Mouse (Mus musculus) small intestine, adult 2 months (tissue): ENCODE results near the gene Timm10. TPM values are rescaled to one million over a fixed set of nuclear protein-coding genes. Genes with fewer than 3 reads are reported as not detected.

ENCODE experiments used
- H3K27ac ChIP-seq: fragments of 200-500 bp; 2 replicates; pipeline ENCODE4 v1.5.1; 2012; ENCODE audit warnings: low read depth, low read length, control low read depth, inconsistent platforms; ENCODE audit not compliant: insufficient read depth
- H3K27me3 ChIP-seq: fragments of 200-500 bp; 2 replicates; pipeline ENCODE4 v1.6.1; 2012; ENCODE audit warnings: mild to moderate bottlenecking, moderate library complexity, low read length, inconsistent platforms; ENCODE audit not compliant: control insufficient read depth, insufficient read depth
- H3K36me3 ChIP-seq: fragments of 200-500 bp; 2 replicates; pipeline ENCODE4 v1.6.1; 2012; ENCODE audit warnings: mild to moderate bottlenecking, low read length, control low read depth, inconsistent platforms; ENCODE audit not compliant: control insufficient read depth, insufficient read depth
- H3K4me1 ChIP-seq: fragments of 200-500 bp; 2 replicates; pipeline ENCODE4 v1.6.1; 2012; ENCODE audit warnings: low read length, inconsistent platforms, mixed read lengths; ENCODE audit not compliant: control insufficient read depth, insufficient read depth, insufficient read length
- H3K4me3 ChIP-seq: fragments of 200-500 bp; 2 replicates; pipeline ENCODE4 v1.5.1; 2012; ENCODE audit warnings: low read depth, mild to moderate bottlenecking, control low read depth, inconsistent platforms, low read length, moderate library complexity
- CTCF ChIP-seq: fragments of 200-500 bp; IDR thresholded peaks from 2 replicates; pipeline ENCODE4 v1.5.1; 2012; ENCODE audit warnings: low read depth, mild to moderate bottlenecking, control low read depth, inconsistent platforms, low read length, moderate library complexity, mixed read lengths; ENCODE audit not compliant: insufficient replicate concordance, insufficient read length; ENCODE audit errors: extremely low read depth
- POLR2A ChIP-seq: fragments of 200-500 bp; IDR thresholded peaks from 2 replicates; pipeline ENCODE4 v1.6.1; 2012; ENCODE audit warnings: low read depth, mild to moderate bottlenecking, control low read depth, inconsistent platforms, low read length, moderate library complexity
- WGBS: fragments of 180-500 bp; shearing (Covaris S2); methylation state at CpG from one replicate; pipeline ENCODE4 v1.1.7; 2018; 5-methylcytosine and 5-hydroxymethylcytosine counted together
- polyA plus RNA-seq: library from polyadenylated mRNA; depleted of rRNA; stranded (reverse); fragments of >200 nt; gene quantifications from 2 replicates; pipeline ENCODE4 v1.2.3, GENCODE M21; 2012

Gene Timm10
- polyA plus RNA-seq, 1 experiment, result 32.0 TPM

GRCm38 (mm10) chr2:84845226-84845625 lies 18.4 kb downstream of the Timm10 start:
- H3K27ac ChIP-seq, result no peak overlapping the region
- no peak overlapping the region for H3K4me3 ChIP-seq
- WGBS, result 26% methylated on average over 1 of the region's 1 CpGs
- no peaks in the 10 kb centered on the region for H3K36me3 ChIP-seq
- TF ChIP-seq CTCF (no peak), POLR2A (no peak)
- H3K27me3 ChIP-seq, result peaks cover 9% of the 10 kb centered on the region
- H3K4me1 ChIP-seq, result peaks cover 9% of the 10 kb centered on the region; the same call in 1 of the 2 replicates

- Histone ChIP-seq H3K36me3 (no peaks in the 10 kb centered on the region), H3K4me3 (peak overlapping the region; percentile 38), H3K27me3 (no peaks in the 10 kb centered on the region), H3K4me1 (peaks cover 2% of the 10 kb centered on the region; the same call in 1 of the 2 replicates), H3K27ac (peak overlapping the region; percentile 54; the same call in 1 of the 2 replicates)
- TF ChIP-seq CTCF, result no peak
- no peak for TF ChIP-seq POLR2A
- WGBS, result 31% methylated on average over 7 of the region's 7 CpGs
These were observed 23.8 kb downstream of the Timm10 start for GRCm38 (mm10) chr2:84850407-84851129.

- Histone ChIP-seq H3K36me3 (no peaks in the 10 kb centered on the region), H3K27ac (no peak overlapping the region), H3K4me3 (peak overlapping the region; percentile 38)
These were observed 24.6 kb downstream of the Timm10 start for GRCm38 (mm10) chr2:84851130-84852040.

GRCm38 (mm10) chr2:84855732-84856131 lies 28.9 kb downstream of the Timm10 start:
- Histone ChIP-seq H3K4me3 (no peak overlapping the region), H3K36me3 (no peaks in the 10 kb centered on the region), H3K4me1 (no peaks in the 10 kb centered on the region), H3K27me3 (no peaks in the 10 kb centered on the region), H3K27ac (no peak overlapping the region)
- WGBS, result 62% methylated on average over 2 of the region's 2 CpGs
- TF ChIP-seq POLR2A, result no peak
- peak; percentile 70; the same call in 1 of the 2 replicates for TF ChIP-seq CTCF

More at GRCm38 (mm10) chr2:84851130-84852040, 24.6 kb downstream of the Timm10 start:
- Histone ChIP-seq H3K4me1 (peaks cover 2% of the 10 kb centered on the region; the same call in 1 of the 2 replicates), H3K27me3 (no peaks in the 10 kb centered on the region)
- WGBS, result 34% methylated on average over 23 of the region's 23 CpGs
- no peak for TF ChIP-seq CTCF
- TF ChIP-seq POLR2A, result no peak

- Histone ChIP-seq H3K36me3 (no peaks in the 10 kb centered on the region), H3K4me3 (no peak overlapping the region), H3K27me3 (no peaks in the 10 kb centered on the region), H3K4me1 (no peaks in the 10 kb centered on the region), H3K27ac (no peak overlapping the region)
- WGBS, result 89% methylated on average over 1 of the region's 1 CpGs
- TF ChIP-seq CTCF, result no peak
- TF ChIP-seq POLR2A, result no peak
These were observed 31.8 kb downstream of the Timm10 start for GRCm38 (mm10) chr2:84858551-84858950.

GRCm38 (mm10) chr2:84859991-84860780 lies 33.4 kb downstream of the Timm10 start:
- H3K4me1 ChIP-seq, result no peaks in the 10 kb centered on the region
- no peak for TF ChIP-seq POLR2A
- TF ChIP-seq CTCF, result no peak
- H3K36me3 ChIP-seq, result no peaks in the 10 kb centered on the region
- no peak overlapping the region for H3K27ac ChIP-seq
- H3K27me3 ChIP-seq, result no peaks in the 10 kb centered on the region
- H3K4me3 ChIP-seq, result no peak overlapping the region
- 68% methylated on average over 7 of the region's 7 CpGs for WGBS
